Mouse (Mus musculus): ENCODE results near the gene Eif5a.

DNA sequence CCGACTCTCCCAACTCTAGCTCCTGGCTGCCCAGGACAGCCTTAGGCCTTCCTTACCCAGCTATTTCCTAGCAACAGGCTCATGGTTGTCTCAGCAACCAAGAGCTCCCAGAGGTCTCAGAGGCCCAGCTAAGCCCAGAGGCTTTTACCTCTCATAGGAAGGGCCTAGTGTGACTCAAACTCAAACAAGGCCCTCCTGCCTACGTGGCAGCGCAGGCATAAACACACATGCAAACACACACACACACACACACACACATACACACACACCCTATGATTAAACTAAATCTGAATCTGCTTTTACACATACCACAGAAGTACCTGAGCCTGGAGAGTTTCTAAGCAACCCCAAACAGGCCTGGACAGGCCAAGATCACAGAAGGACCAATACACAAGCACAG, 43.4 kb downstream of the Eif5a start:
- TF ChIP-seq CTCF (IDR thresholded peaks at IDR 0.05; ENCODE audit: low read depth, low read length) (no peak), POLR2A (IDR thresholded peaks at IDR 0.05; ENCODE audit: borderline replicate concordance, low read depth, low read length) (no peak)

All from bone marrow macrophage, adult 2 months (primary cell).